Comparison of ENCODE assay signal across 8 mouse cellular contexts in genomic region chr5:4484780-4485179, GRCm38 (mm10).
DNase-seq lines count a peak whose midpoint lies in the region; ATAC-seq and TF ChIP-seq lines count a peak whose summit lies in the region.
"Had no signal": no experiment of that assay in that cellular context is flagged by ENCODE, and none has a peak within 500 bp of the region (broad histone marks: within the 10 kb centered on the region; RNA-seq: fewer than 3 reads in every experiment).

No protein-coding gene starts in this region.

- H3K9me3 ChIP-seq in forebrain, embryonic 14.5 days (replicated peaks; ENCODE audit: control insufficient read depth, low read length) = no peaks in the 10 kb centered on the region
- no peaks in the 10 kb centered on the region for H3K9me3 ChIP-seq in limb, embryonic 14.5 days (ENCODE audit: control insufficient read depth, low read length)
- no peaks in the 10 kb centered on the region for H3K9me3 ChIP-seq in heart, embryonic 11.5 days (replicated peaks; ENCODE audit: control insufficient read depth, low read length)

- no peaks in the 10 kb centered on the region for H3K36me3 ChIP-seq in forebrain, embryonic 14.5 days (ENCODE audit: control insufficient read depth, insufficient read depth, low read length)
- H3K36me3 ChIP-seq in limb, embryonic 14.5 days (ENCODE audit: control insufficient read depth, insufficient read depth, low read length) = no peaks in the 10 kb centered on the region
- no peaks in the 10 kb centered on the region for H3K36me3 ChIP-seq in heart, embryonic 11.5 days (ENCODE audit: control insufficient read depth, insufficient read depth, low read length)

- DNase-seq in right cerebral cortex, postnatal 4 days = peak; percentile 10
- no peak for DNase-seq in right cerebral cortex, postnatal 14 days
- DNase-seq in forebrain, embryonic 14.5 days (ENCODE audit: low spot score) = peak; percentile 67
- DNase-seq in limb, embryonic 14.5 days (ENCODE audit: low spot score) = no peak
- no peak for DNase-seq in natural killer cell, adult 2 months (ENCODE audit: low spot score in 2 of 2)
- no peak for DNase-seq in urinary bladder, postnatal 36 days (ENCODE audit: low spot score in 2 of 2)
- DNase-seq: thymus, postnatal 36 days had no signal

- H3K27me3 ChIP-seq in forebrain, embryonic 14.5 days (replicated peaks; ENCODE audit: control insufficient read depth, insufficient read depth, low read length) = no peaks in the 10 kb centered on the region
- no peaks in the 10 kb centered on the region for H3K27me3 ChIP-seq in limb, embryonic 14.5 days (ENCODE audit: control insufficient read depth, insufficient read depth, low read length)
- no peaks in the 10 kb centered on the region for H3K27me3 ChIP-seq in heart, embryonic 11.5 days (ENCODE audit: control insufficient read depth, insufficient read depth, low read length)

- WGBS in forebrain, embryonic 14.5 days = 6% methylated on average over 6 of the region's 6 CpGs
- WGBS in limb, embryonic 14.5 days = 8% methylated on average over 6 of the region's 6 CpGs
- WGBS in heart, embryonic 11.5 days (ENCODE audit: insufficient replicate concordance) = 38% methylated on average over 6 of the region's 6 CpGs

- no peak overlapping the region for H3K4me2 ChIP-seq in forebrain, embryonic 14.5 days (ENCODE audit: low read length)
- peak overlapping the region; percentile 15; the same call in 1 of the 2 replicates for H3K4me2 ChIP-seq in limb, embryonic 14.5 days (replicated peaks; ENCODE audit: low read depth, low read length, severe bottlenecking)
- H3K4me2 ChIP-seq in heart, embryonic 11.5 days = no peak overlapping the region

- peak; percentile 27; the same call in 1 of the 2 replicates for ATAC-seq in forebrain, embryonic 14.5 days
- peak; percentile 54; the same call in 1 of the 2 replicates for ATAC-seq in limb, embryonic 14.5 days (ENCODE audit: low FRiP score, low read depth)
- no peak for ATAC-seq in heart, embryonic 11.5 days (replicated peaks; ENCODE audit: insufficient number of reproducible peaks, low FRiP score, low TSS enrichment)

- peak overlapping the region; percentile 68 for H3K27ac ChIP-seq in forebrain, embryonic 14.5 days (ENCODE audit: low read depth, low read length)
- H3K27ac ChIP-seq in limb, embryonic 14.5 days (replicated peaks; ENCODE audit: low read depth, low read length) = peak overlapping the region; percentile 34
- no peak overlapping the region for H3K27ac ChIP-seq in heart, embryonic 11.5 days (ENCODE audit: low read depth, low read length)

- H3K4me1 ChIP-seq in forebrain, embryonic 14.5 days (ENCODE audit: control insufficient read depth, insufficient read depth, low read length) = peaks cover 15% of the 10 kb centered on the region
- H3K4me1 ChIP-seq in limb, embryonic 14.5 days (ENCODE audit: control insufficient read depth, insufficient read depth, low read length) = peaks cover 27% of the 10 kb centered on the region
- no peaks in the 10 kb centered on the region for H3K4me1 ChIP-seq in heart, embryonic 11.5 days (ENCODE audit: control insufficient read depth, insufficient read depth, low read length)

- H3K4me3 ChIP-seq in forebrain, embryonic 14.5 days (ENCODE audit: low read depth, low read length) = no peak overlapping the region
- no peak overlapping the region for H3K4me3 ChIP-seq in limb, embryonic 14.5 days (replicated peaks; ENCODE audit: low read length)
- no peak overlapping the region for H3K4me3 ChIP-seq in heart, embryonic 11.5 days (ENCODE audit: low read depth, low read length)

- TF ChIP-seq POLR2A in limb, embryonic 14.5 days (IDR thresholded peaks at IDR 0.05; ENCODE audit: borderline replicate concordance, extremely low read depth, insufficient read depth, insufficient read length) = no peak

- H3K9ac ChIP-seq in forebrain, embryonic 14.5 days (ENCODE audit: low read length) = no peak overlapping the region
- no peak overlapping the region for H3K9ac ChIP-seq in limb, embryonic 14.5 days (ENCODE audit: low read depth, low read length, severe bottlenecking)
- H3K9ac ChIP-seq in heart, embryonic 11.5 days (ENCODE audit: low read depth, low read length) = no peak overlapping the region

Comparison
In these comparisons a context has a peak if more than half of its experiments do, and no peak if none do; other contexts are left out.
1. DNase-seq: peak in right cerebral cortex, postnatal 4 days (single experiment) and forebrain, embryonic 14.5 days (single experiment); none in right cerebral cortex, postnatal 14 days (single experiment), limb, embryonic 14.5 days (single experiment), natural killer cell, adult 2 months (0 of 2) and urinary bladder, postnatal 36 days (0 of 2).